Mouse (Mus musculus) neural tube, embryonic 15.5 days (tissue): Measurements from ENCODE around the gene C2cd4c. TPM values are rescaled to one million over a fixed set of nuclear protein-coding genes. Genes with fewer than 3 reads are reported as not detected.

ENCODE experiments used
- ATAC-seq: fragments of 200-750 bp; cut with Nextera tagmentation; 2 replicates; pipeline ENCODE4 v1.8.0; 2017; ENCODE audit warnings: mild to moderate bottlenecking, moderate TSS enrichment, moderate library complexity; ENCODE audit not compliant: low FRiP score
- H3K27ac ChIP-seq: fragments of 300-500 bp; sonication (generic); replicated peaks from 2 replicates; pipeline ENCODE4 v1.5.1; 2015; ENCODE audit warnings: mild to moderate bottlenecking, inconsistent platforms
- H3K27me3 ChIP-seq: fragments of 300-500 bp; sonication (generic); replicated peaks from 2 replicates; pipeline ENCODE4 v1.6.1; 2015; ENCODE audit warnings: inconsistent platforms
- H3K36me3 ChIP-seq: fragments of 300-500 bp; sonication (generic); 2 replicates; pipeline ENCODE4 v1.6.1; 2015; ENCODE audit warnings: inconsistent platforms
- H3K4me1 ChIP-seq: fragments of 300-500 bp; sonication (generic); 2 replicates; pipeline ENCODE4 v1.6.1; 2015; ENCODE audit warnings: inconsistent platforms
- H3K4me2 ChIP-seq: fragments of 300-500 bp; sonication (generic); 2 replicates; pipeline ENCODE4 v1.6.1; 2015; ENCODE audit warnings: inconsistent platforms, mild to moderate bottlenecking, moderate library complexity
- H3K4me3 ChIP-seq: fragments of 300-500 bp; sonication (generic); replicated peaks from 2 replicates; pipeline ENCODE4 v1.5.1; 2015; ENCODE audit warnings: mild to moderate bottlenecking, inconsistent platforms
- H3K9ac ChIP-seq: fragments of 300-500 bp; sonication (generic); replicated peaks from 2 replicates; pipeline ENCODE4 v1.6.1; 2015; ENCODE audit warnings: mild to moderate bottlenecking, inconsistent platforms
- H3K9me3 ChIP-seq: fragments of 300-500 bp; sonication (generic); replicated peaks from 2 replicates; pipeline ENCODE4 v1.6.1; 2016; ENCODE audit warnings: inconsistent platforms
- WGBS: fragments of 180-500 bp; shearing (Covaris S2); methylation state at CpG from one replicate; pipeline ENCODE4 v1.1.7; 2015; ENCODE audit warnings: mixed read lengths; 5-methylcytosine and 5-hydroxymethylcytosine counted together
- polyA plus RNA-seq: library from polyadenylated mRNA; unstranded; fragments of >200 nt; fragmentation: Nextera tagmentation; extraction: Ambion mirVana; gene quantifications from 2 replicates; pipeline ENCODE4 v1.2.1, GENCODE M21; 2015

C2cd4c gene
- polyA plus RNA-seq: 0.40 and 0.55 TPM in 2 replicates

- peak; percentile 92 for ATAC-seq
- H3K27me3 ChIP-seq: peaks cover 19% of the 10 kb centered on the region
- WGBS: 1% methylated on average over 58 of the region's 60 CpGs
- peaks cover 35% of the 10 kb centered on the region for H3K4me1 ChIP-seq
- no peaks in the 10 kb centered on the region; the same call in 1 of the 2 replicates for H3K36me3 ChIP-seq
- peak within 1 kb of the TSS; percentile 90 for H3K4me2 ChIP-seq
- 0 out of 2 replicates have a peak within 1 kb of the TSS, but pooled peaks have one; percentile 23 for H3K27ac ChIP-seq
- no peaks in the 10 kb centered on the region for H3K9me3 ChIP-seq
- H3K9ac ChIP-seq: peak within 1 kb of the TSS; percentile 59
- peak within 1 kb of the TSS; percentile 55 for H3K4me3 ChIP-seq
Measured at GRCm38 (mm10) chr10:79613578-79614304, at the start of gene C2cd4c. Gene C2cd4c, minus strand, starts transcription at chr10:79614025.

GRCm38 (mm10) chr10:79661861-79662260 lies 48.0 kb upstream of the C2cd4c start:
- Histone ChIP-seq H3K4me3 (no peak overlapping the region), H3K4me1 (peaks cover 7% of the 10 kb centered on the region), H3K27me3 (no peaks in the 10 kb centered on the region), H3K27ac (no peak overlapping the region), H3K36me3 (no peaks in the 10 kb centered on the region), H3K4me2 (no peak overlapping the region), H3K9ac (no peak overlapping the region), H3K9me3 (no peaks in the 10 kb centered on the region)
- WGBS: 50% methylated on average over 3 of the region's 3 CpGs
- no peak for ATAC-seq

- no peak overlapping the region for H3K9ac ChIP-seq
- no peaks in the 10 kb centered on the region for H3K27me3 ChIP-seq
- H3K27ac ChIP-seq: no peak overlapping the region
- no peaks in the 10 kb centered on the region for H3K9me3 ChIP-seq
- no peaks in the 10 kb centered on the region for H3K36me3 ChIP-seq
- H3K4me1 ChIP-seq: peaks cover 12% of the 10 kb centered on the region
- H3K4me2 ChIP-seq: no peak overlapping the region
- no peak overlapping the region for H3K4me3 ChIP-seq
- 76% methylated on average over 2 of the region's 2 CpGs for WGBS
- ATAC-seq: no peak
Measured at GRCm38 (mm10) chr10:79660298-79660697, 46.5 kb upstream of the C2cd4c start.

GRCm38 (mm10) chr10:79658829-79659228 lies 45.0 kb upstream of the C2cd4c start:
- Histone ChIP-seq H3K4me1 (peaks cover 19% of the 10 kb centered on the region), H3K27me3 (no peaks in the 10 kb centered on the region), H3K9me3 (no peaks in the 10 kb centered on the region), H3K27ac (no peak overlapping the region), H3K9ac (no peak overlapping the region), H3K4me3 (no peak overlapping the region), H3K4me2 (no peak overlapping the region), H3K36me3 (no peaks in the 10 kb centered on the region)
- ATAC-seq: no peak
- WGBS: 22% methylated on average over 4 of the region's 4 CpGs

GRCm38 (mm10) chr10:79654946-79655395 lies 41.1 kb upstream of the C2cd4c start:
- H3K9me3 ChIP-seq: no peaks in the 10 kb centered on the region
- H3K4me1 ChIP-seq: peaks cover 18% of the 10 kb centered on the region
- no peak overlapping the region for H3K4me2 ChIP-seq
- H3K27ac ChIP-seq: peak overlapping the region; percentile 64
- no peak overlapping the region for H3K9ac ChIP-seq
- no peaks in the 10 kb centered on the region for H3K36me3 ChIP-seq
- 3% methylated on average over 1 of the region's 1 CpGs for WGBS
- peak; percentile 86 for ATAC-seq
- peaks cover 9% of the 10 kb centered on the region for H3K27me3 ChIP-seq
- no peak overlapping the region for H3K4me3 ChIP-seq

GRCm38 (mm10) chr10:79652789-79653188 lies 39.0 kb upstream of the C2cd4c start:
- WGBS: 89% methylated on average over 7 of the region's 7 CpGs
- no peaks in the 10 kb centered on the region for H3K9me3 ChIP-seq
- H3K36me3 ChIP-seq: no peaks in the 10 kb centered on the region
- ATAC-seq: no peak
- H3K9ac ChIP-seq: no peak overlapping the region
- no peak overlapping the region for H3K27ac ChIP-seq
- H3K4me1 ChIP-seq: peaks cover 18% of the 10 kb centered on the region
- H3K27me3 ChIP-seq: peaks cover 9% of the 10 kb centered on the region
- no peak overlapping the region for H3K4me3 ChIP-seq
- no peak overlapping the region for H3K4me2 ChIP-seq

GRCm38 (mm10) chr10:79649070-79649751 lies 35.4 kb upstream of the C2cd4c start:
- Histone ChIP-seq H3K4me3 (no peak overlapping the region), H3K9me3 (no peaks in the 10 kb centered on the region), H3K27me3 (peaks cover 9% of the 10 kb centered on the region), H3K4me2 (no peak overlapping the region), H3K9ac (no peak overlapping the region), H3K4me1 (peaks cover 3% of the 10 kb centered on the region; the same call in 1 of the 2 replicates), H3K27ac (no peak overlapping the region), H3K36me3 (no peaks in the 10 kb centered on the region)
- WGBS: 32% methylated on average over 7 of the region's 7 CpGs
- ATAC-seq: peak; percentile 67; the same call in 1 of the 2 replicates

- no peak within 1 kb of the TSS for H3K4me2 ChIP-seq
- no peak for ATAC-seq
- H3K27ac ChIP-seq: no peak within 1 kb of the TSS
- H3K27me3 ChIP-seq: no peaks in the 10 kb centered on the region; the same call in 1 of the 2 replicates
- no peak within 1 kb of the TSS for H3K4me3 ChIP-seq
- no peak within 1 kb of the TSS for H3K9ac ChIP-seq
- H3K9me3 ChIP-seq: no peaks in the 10 kb centered on the region
- no peaks in the 10 kb centered on the region for H3K4me1 ChIP-seq
- H3K36me3 ChIP-seq: no peaks in the 10 kb centered on the region
- 85% methylated on average over 8 of the region's 8 CpGs for WGBS
Measured at GRCm38 (mm10) chr10:79645711-79646110, 31.9 kb upstream of the C2cd4c start, which contains the start of gene Odf3l2. Gene Odf3l2, minus strand, starts transcription at chr10:79645738.

- Histone ChIP-seq H3K4me1 (peaks cover 35% of the 10 kb centered on the region), H3K27me3 (peaks cover 7% of the 10 kb centered on the region; the same call in 1 of the 2 replicates), H3K4me2 (peak overlapping the region; percentile 79), H3K36me3 (no peaks in the 10 kb centered on the region), H3K4me3 (peak overlapping the region; percentile 80), H3K9ac (peak overlapping the region; percentile 95), H3K27ac (peak overlapping the region; percentile 95; the same call in 1 of the 2 replicates), H3K9me3 (no peaks in the 10 kb centered on the region)
- WGBS: 4% methylated on average over 23 of the region's 23 CpGs
- ATAC-seq: no peak
Measured at GRCm38 (mm10) chr10:79638486-79639204, 24.8 kb upstream of the C2cd4c start.

- no peaks in the 10 kb centered on the region for H3K36me3 ChIP-seq
- peak within 1 kb of the TSS; percentile 95 for H3K9ac ChIP-seq
- under 1% methylated on average over 98 of the region's 116 CpGs for WGBS
- H3K4me1 ChIP-seq: peaks cover 35% of the 10 kb centered on the region
- peak within 1 kb of the TSS; percentile 95 for H3K27ac ChIP-seq
- H3K27me3 ChIP-seq: peaks cover 7% of the 10 kb centered on the region; the same call in 1 of the 2 replicates
- no peaks in the 10 kb centered on the region for H3K9me3 ChIP-seq
- peak within 1 kb of the TSS; percentile 79 for H3K4me2 ChIP-seq
- H3K4me3 ChIP-seq: peak within 1 kb of the TSS; percentile 80
- ATAC-seq: peak; percentile 92
Measured at GRCm38 (mm10) chr10:79637128-79638110, 23.6 kb upstream of the C2cd4c start, which contains the start of gene Shc2. Gene Shc2, minus strand, starts transcription at chr10:79637918.
